In the genomic region with DNA sequence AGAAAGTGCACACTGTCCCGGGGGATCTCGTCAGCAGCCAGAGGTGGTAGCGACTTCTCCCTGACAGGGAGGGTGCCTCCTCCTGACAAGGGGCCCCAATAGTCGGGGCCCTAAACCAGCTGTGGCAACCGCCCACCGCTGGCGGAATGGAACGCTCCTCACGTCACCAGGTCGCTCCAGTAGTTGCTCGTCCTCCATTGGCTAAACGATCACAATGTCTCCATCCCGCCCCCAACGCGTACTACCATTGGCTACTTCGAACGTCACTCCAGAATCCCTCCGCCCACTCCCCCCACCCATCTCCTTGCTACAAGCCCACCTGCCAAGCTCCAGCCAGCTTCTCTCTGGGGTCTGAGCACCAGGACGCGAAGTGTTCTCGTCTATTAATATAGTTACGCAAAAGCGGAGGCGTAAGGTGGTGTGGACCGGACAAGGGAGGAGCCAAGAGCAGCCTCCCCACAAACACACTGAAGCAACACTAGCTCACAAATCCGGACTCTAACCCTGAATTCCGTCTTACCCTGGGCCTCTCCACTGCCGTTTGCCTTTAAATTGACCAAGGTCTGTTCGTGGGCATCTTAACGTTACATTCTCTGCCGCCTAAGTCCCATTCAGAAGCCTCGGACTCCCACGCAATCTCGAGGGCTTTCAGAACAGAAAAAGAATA, we compare ENCODE assay signal across 8 mouse cellular contexts. TPM values are rescaled to one million over a fixed set of nuclear protein-coding genes. Genes with fewer than 3 reads are reported as not detected.
A peak's percentile ranks its signal among the peaks of the same experiment; 100 is the strongest.
DNase-seq lines count a peak whose midpoint lies in the region; ATAC-seq and TF ChIP-seq lines count a peak whose summit lies in the region.

Zdhhc9 (minus strand) TSS at position 360 of the 667 bp plus-strand sequence.

- no peak for TF ChIP-seq POLR2A in bone marrow macrophage, adult 2 months (IDR thresholded peaks at IDR 0.05; ENCODE audit: borderline replicate concordance, low read depth, low read length)
- peak; percentile 61 for TF ChIP-seq POLR2A in embryonic fibroblast, embryonic 13.5 days (IDR thresholded peaks at IDR 0.05; ENCODE audit: low read depth, low read length)

- H3K36me3 ChIP-seq in heart, embryonic 10.5 days = no peaks in the 10 kb centered on the region
- H3K36me3 ChIP-seq in kidney, embryonic 15.5 days = no peaks in the 10 kb centered on the region

- H3K27me3 ChIP-seq in heart, embryonic 10.5 days (ENCODE audit: insufficient read depth, poor library complexity, severe bottlenecking) = peaks cover 17% of the 10 kb centered on the region; the same call in 1 of the 2 replicates
- peaks cover 7% of the 10 kb centered on the region; the same call in 1 of the 2 replicates for H3K27me3 ChIP-seq in kidney, embryonic 15.5 days

- 13% methylated on average over 34 of the region's 34 CpGs for WGBS in heart, embryonic 10.5 days
- 18% methylated on average over 34 of the region's 34 CpGs for whole genome bisulfite sequencing in kidney, embryonic 15.5 days

- peak; percentile 98 for ATAC-seq in kidney, embryonic 15.5 days (replicated peaks; ENCODE audit: low FRiP score)
- ATAC-seq in monocyte, adult 5-6 weeks (replicated peaks; ENCODE audit: insufficient number of reproducible peaks, low FRiP score, low TSS enrichment, poor library complexity, severe bottlenecking) = peak; percentile 99

- TF ChIP-seq CTCF in bone marrow macrophage, adult 2 months (IDR thresholded peaks at IDR 0.05; ENCODE audit: low read depth, low read length) = no peak
- TF ChIP-seq CTCF in embryonic fibroblast, embryonic 13.5 days (IDR thresholded peaks at IDR 0.05; ENCODE audit: borderline replicate concordance, insufficient read depth, low read length) = no peak

- H3K4me2 ChIP-seq in kidney, embryonic 15.5 days = peak within 1 kb of the TSS; percentile 59

- H3K9me3 ChIP-seq in heart, embryonic 10.5 days = no peaks in the 10 kb centered on the region
- no peaks in the 10 kb centered on the region for H3K9me3 ChIP-seq in kidney, embryonic 15.5 days (replicated peaks)

- H3K4me3 ChIP-seq in bone marrow macrophage, adult 2 months (ENCODE audit: insufficient read depth, low read length) = peak within 1 kb of the TSS; percentile 96
- H3K4me3 ChIP-seq in embryonic fibroblast, embryonic 13.5 days (ENCODE audit: insufficient read depth, low read length) = peak within 1 kb of the TSS; percentile 63
- peak within 1 kb of the TSS; percentile 73 for H3K4me3 ChIP-seq in heart, embryonic 10.5 days
- peak within 1 kb of the TSS; percentile 73 for H3K4me3 ChIP-seq in kidney, embryonic 15.5 days (replicated peaks)

- DNase-seq in A20 (ENCODE audit: low read depth, low spot score) (peak; percentile 94), liver (peak; percentile 89)
- DNase-seq in heart, embryonic 10.5 days (ENCODE audit: low spot score) = peak; percentile 94
- DNase-seq in spleen, postnatal 4 days (ENCODE audit: low spot score in 2 of 2) = peak; percentile 83 to 90

- H3K27ac ChIP-seq in bone marrow macrophage, adult 2 months (ENCODE audit: insufficient read depth, low read depth, low read length) = peak within 1 kb of the TSS; percentile 86
- peak within 1 kb of the TSS; percentile 22; the same call in 1 of the 2 replicates for H3K27ac ChIP-seq in embryonic fibroblast, embryonic 13.5 days (ENCODE audit: insufficient read depth, low read length)
- H3K27ac ChIP-seq in heart, embryonic 10.5 days = peak within 1 kb of the TSS; percentile 87
- H3K27ac ChIP-seq in kidney, embryonic 15.5 days = peak within 1 kb of the TSS; percentile 61

- H3K9ac ChIP-seq in kidney, embryonic 15.5 days = peak within 1 kb of the TSS; percentile 61

- H3K4me1 ChIP-seq in bone marrow macrophage, adult 2 months (ENCODE audit: control insufficient read depth, insufficient read depth, low read length) = peaks cover 12% of the 10 kb centered on the region
- no peaks in the 10 kb centered on the region for H3K4me1 ChIP-seq in embryonic fibroblast, embryonic 13.5 days (ENCODE audit: control insufficient read depth, insufficient read depth, low read length)
- H3K4me1 ChIP-seq in heart, embryonic 10.5 days = no peaks in the 10 kb centered on the region
- H3K4me1 ChIP-seq in kidney, embryonic 15.5 days = peaks cover 4% of the 10 kb centered on the region; the same call in 1 of the 2 replicates

RNA-seq across cellular contexts. Expression of gene Zdhhc9, which starts in this region (rescaled TPM):
- 64.6 and 77.1 TPM in 2 replicates for polyA plus RNA-seq in bone marrow macrophage, adult 2 months (2012; ENCODE audit: insufficient read depth, insufficient read length, missing spikeins)
- 53.6 and 53.8 TPM in 2 replicates for polyA plus RNA-seq in embryonic fibroblast, embryonic 13.5 days (2011; ENCODE audit: insufficient read length, low read depth, missing spikeins)
- polyA plus RNA-seq in heart, embryonic 10.5 days (2016; fragmentation: Nextera tagmentation; extraction: Ambion mirVana) = 2.0 and 2.9 TPM in 2 replicates
- polyA plus RNA-seq in kidney, embryonic 15.5 days (2015; fragmentation: Nextera tagmentation; extraction: Ambion mirVana) = 5.7 and 6.4 TPM in 2 replicates
- 19.7 to 23.7 TPM (median 22.4 TPM) in 3 replicates for total RNA-seq in monocyte, adult 5-6 weeks (2017)

Comparison
In these comparisons a context has a peak if more than half of its experiments do, and no peak if none do; other contexts are left out.
1. Peak in every context shown above with its lines: DNase-seq, ATAC-seq, H3K4me3 ChIP-seq and H3K27ac ChIP-seq.
2. H3K27ac ChIP-seq: peak in every context shown above with its lines; median percentile 87 in heart, embryonic 10.5 days; 86 in bone marrow macrophage, adult 2 months; 61 in kidney, embryonic 15.5 days; 22 in embryonic fibroblast, embryonic 13.5 days.